Mouse (Mus musculus): ENCODE results near the gene Gfral. TPM values are rescaled to one million over a fixed set of nuclear protein-coding genes. Genes with fewer than 3 reads are reported as not detected.

The Gfral gene
- total RNA-seq (2014; fragmentation: Nextera tagmentation) (not detected in 2 replicates), total RNA-seq (2017) (not detected in 2 replicates)

GRCm38 (mm10) chr9:76213557-76213956, at the start of gene Gfral:
Gene Gfral, minus strand, starts transcription at chr9:76213657.
- ATAC-seq (replicated peaks; ENCODE audit: low FRiP score, low TSS enrichment, poor library complexity, severe bottlenecking): no peak

GRCm38 (mm10) chr9:76257731-76258130, 44.3 kb upstream of the Gfral start:
- ATAC-seq (replicated peaks; ENCODE audit: low FRiP score, low TSS enrichment, poor library complexity, severe bottlenecking): no peak

GRCm38 (mm10) chr9:76252544-76252943, 39.1 kb upstream of the Gfral start:
- ATAC-seq (replicated peaks; ENCODE audit: low FRiP score, low TSS enrichment, poor library complexity, severe bottlenecking): no peak

GRCm38 (mm10) chr9:76252109-76252508, 38.7 kb upstream of the Gfral start:
- no peak for ATAC-seq (replicated peaks; ENCODE audit: low FRiP score, low TSS enrichment, poor library complexity, severe bottlenecking)

- ATAC-seq (replicated peaks; ENCODE audit: low FRiP score, low TSS enrichment, poor library complexity, severe bottlenecking): no peak
Measured at GRCm38 (mm10) chr9:76242322-76242721, 28.9 kb upstream of the Gfral start.

- ATAC-seq (replicated peaks; ENCODE audit: low FRiP score, low TSS enrichment, poor library complexity, severe bottlenecking): no peak
Measured at GRCm38 (mm10) chr9:76237946-76238345, 24.5 kb upstream of the Gfral start.

- peak; percentile 72; the same call in 1 of the 2 replicates for ATAC-seq (replicated peaks; ENCODE audit: low FRiP score, low TSS enrichment, poor library complexity, severe bottlenecking)
Measured at GRCm38 (mm10) chr9:76237243-76237642, 23.8 kb upstream of the Gfral start.

GRCm38 (mm10) chr9:76236626-76237025, 23.2 kb upstream of the Gfral start:
- peak; percentile 93 for ATAC-seq (replicated peaks; ENCODE audit: low FRiP score, low TSS enrichment, poor library complexity, severe bottlenecking)

GRCm38 (mm10) chr9:76235945-76236503, 22.6 kb upstream of the Gfral start:
- ATAC-seq (replicated peaks; ENCODE audit: low FRiP score, low TSS enrichment, poor library complexity, severe bottlenecking): 0 out of 2 replicates have a peak, but pooled peaks have one; percentile 55

GRCm38 (mm10) chr9:76234899-76235298, 21.4 kb upstream of the Gfral start:
- ATAC-seq (replicated peaks; ENCODE audit: low FRiP score, low TSS enrichment, poor library complexity, severe bottlenecking): no peak

GRCm38 (mm10) chr9:76230400-76230799, 16.9 kb upstream of the Gfral start:
- no peak for ATAC-seq (replicated peaks; ENCODE audit: low FRiP score, low TSS enrichment, poor library complexity, severe bottlenecking)

- no peak for ATAC-seq (replicated peaks; ENCODE audit: low FRiP score, low TSS enrichment, poor library complexity, severe bottlenecking)
Measured at GRCm38 (mm10) chr9:76217178-76217975, 3.9 kb upstream of the Gfral start.

- ATAC-seq (replicated peaks; ENCODE audit: low FRiP score, low TSS enrichment, poor library complexity, severe bottlenecking): no peak
Measured at GRCm38 (mm10) chr9:76214678-76215077, 1.2 kb upstream of the Gfral start.

GRCm38 (mm10) chr9:76196917-76197316, 16.5 kb downstream of the Gfral start:
- ATAC-seq (replicated peaks; ENCODE audit: low FRiP score, low TSS enrichment, poor library complexity, severe bottlenecking): no peak

GRCm38 (mm10) chr9:76179221-76179620, 34.2 kb downstream of the Gfral start:
- ATAC-seq (replicated peaks; ENCODE audit: low FRiP score, low TSS enrichment, poor library complexity, severe bottlenecking): no peak

GRCm38 (mm10) chr9:76172686-76173295, 40.7 kb downstream of the Gfral start:
- ATAC-seq (replicated peaks; ENCODE audit: low FRiP score, low TSS enrichment, poor library complexity, severe bottlenecking): no peak

GRCm38 (mm10) chr9:76168355-76168754, 45.1 kb downstream of the Gfral start:
- no peak for ATAC-seq (replicated peaks; ENCODE audit: low FRiP score, low TSS enrichment, poor library complexity, severe bottlenecking)

GRCm38 (mm10) chr9:76162446-76162845, 51.0 kb downstream of the Gfral start:
- no peak for ATAC-seq (replicated peaks; ENCODE audit: low FRiP score, low TSS enrichment, poor library complexity, severe bottlenecking)

GRCm38 (mm10) chr9:76145593-76145992, 67.9 kb downstream of the Gfral start:
- ATAC-seq (replicated peaks; ENCODE audit: low FRiP score, low TSS enrichment, poor library complexity, severe bottlenecking): no peak

- no peak for ATAC-seq (replicated peaks; ENCODE audit: low FRiP score, low TSS enrichment, poor library complexity, severe bottlenecking)
Measured at GRCm38 (mm10) chr9:76138378-76139109, 74.9 kb downstream of the Gfral start.
